Mouse (Mus musculus): ENCODE results near the gene Cped1.

- TF ChIP-seq CTCF (IDR thresholded peaks at IDR 0.05; ENCODE audit: low read depth, low read length) (no peak), GATA1 (IDR thresholded peaks at IDR 0.05; ENCODE audit: borderline replicate concordance, low read length) (no peak), TAL1 (conservative IDR thresholded peaks at IDR 0.05; ENCODE audit: low read depth, low read length) (no peak)
These were observed 3.4 kb downstream of the Cped1 start for GRCm38 (mm10) chr6:21989081-21989480.
